Mouse (Mus musculus): ENCODE results near the gene C2.
"Not testable (repeated sequence)": the region's sequence is repeated elsewhere in the genome, so short reads cannot be mapped to it uniquely, and the experiment has no call there.

DNA sequence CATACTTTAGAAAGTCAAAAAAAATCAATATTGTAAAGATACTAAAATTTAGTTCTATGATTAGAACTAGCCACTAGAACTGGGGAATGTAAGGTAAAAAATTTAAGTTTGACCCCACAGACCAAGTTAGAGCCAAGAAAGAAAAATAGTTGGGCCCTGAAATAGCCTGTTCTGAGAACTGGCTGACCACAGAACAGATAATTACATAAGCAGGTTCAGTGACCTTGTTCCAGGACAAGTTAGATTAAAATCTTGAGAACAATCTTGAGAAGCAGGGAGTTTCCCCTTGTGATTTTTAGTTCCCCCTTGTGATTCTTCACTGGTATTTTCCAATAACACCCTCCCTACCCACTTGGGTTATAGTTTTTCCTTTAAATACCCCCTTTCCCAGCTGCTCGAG lies 67.3 kb downstream of the C2 start:
- TF ChIP-seq GATA1 (IDR thresholded peaks at IDR 0.05; ENCODE audit: borderline replicate concordance, low read length); CTCF (IDR thresholded peaks at IDR 0.05; ENCODE audit: low read depth, low read length); TAL1 (conservative IDR thresholded peaks at IDR 0.05; ENCODE audit: low read depth, low read length); POLR2AphosphoS5 (IDR thresholded peaks at IDR 0.05; ENCODE audit: insufficient replicate concordance, low read depth, low read length): not testable (repeated sequence)

All from G1E (cell line).